Mouse (Mus musculus): Measurements from ENCODE around the gene Pnkd. TPM values are rescaled to one million over a fixed set of nuclear protein-coding genes. Genes with fewer than 3 reads are reported as not detected.

Gene Pnkd
- total and polyA plus RNA-seq, 3 experiments: 45.5 to 318 (median 154) TPM

- Histone ChIP-seq H3K27me3 (replicated peaks) (no peaks in the 10 kb centered on the region), H3K9ac (ENCODE audit: insufficient read depth, low read depth) (peak overlapping the region; percentile 46), H3K4me3 (replicated peaks in 1 of 3; ENCODE audit: low read depth in 2 of 3, low read length in 2 of 3, poor library complexity in 1 of 3) (peak overlapping the region; percentile 45 to 59 (median 56)), H3K4me2 (ENCODE audit: insufficient read depth, low read depth, poor library complexity, severe bottlenecking) (peak overlapping the region; percentile 39), H3K4me1 (ENCODE audit: control insufficient read depth in 1 of 2, insufficient read depth in 2 of 2) (peaks cover 59 to 88% of the 10 kb centered on the region in 2 experiments), H3K9me3 (replicated peaks; ENCODE audit: low read length) (no peaks in the 10 kb centered on the region), H3K27ac (ENCODE audit: insufficient read depth, low read depth) (peak overlapping the region; percentile 100), H3K36me3 (replicated peaks in 1 of 2; ENCODE audit: control insufficient read depth in 1 of 2, insufficient read depth in 1 of 2, low read length in 1 of 2) (peaks cover 79 to 85% of the 10 kb centered on the region in 2 experiments), H3K79me2 (replicated peaks; ENCODE audit: control insufficient read depth, extremely low read depth, insufficient read depth, poor library complexity, severe bottlenecking) (peaks cover 26% of the 10 kb centered on the region)
- DNase-seq (ENCODE audit: extremely low read depth): peak; percentile 90
- dilution Hi-C loops (cut with MboI; ENCODE audit: extremely low pct_ligation_motif_present, extremely low pct_unique_long_range_greater_than_20kb, low sequenced_read_pairs) (no loop called here), in situ Hi-C loops (cut with MboI; ENCODE audit: low pct_ligation_motif_present, low pct_unique_long_range_greater_than_20kb, low sequenced_read_pairs) (no loop called here)
- TF ChIP-seq SIN3A (IDR thresholded peaks at IDR 0.05; ENCODE audit: low read length): peak; percentile 84
- no peak for TF ChIP-seq ZKSCAN1 (IDR thresholded peaks at IDR 0.05; ENCODE audit: borderline replicate concordance, low read depth, low read length)
- TF ChIP-seq MAX (IDR thresholded peaks at IDR 0.05; ENCODE audit: low read length): peak; percentile 62; the same call in 1 of the 2 replicates
- 0 out of 2 replicates have a peak, but pooled peaks have one; percentile 48 for TF ChIP-seq NELFE (IDR thresholded peaks at IDR 0.05; ENCODE audit: low read depth, low read length)
- TF ChIP-seq MEF2A (IDR thresholded peaks at IDR 0.05; ENCODE audit: borderline replicate concordance, low read depth, low read length): peak; percentile 83
- TF ChIP-seq MAFK (IDR thresholded peaks at IDR 0.05; ENCODE audit: insufficient replicate concordance, low read length): no peak; the same call in 1 of the 2 replicates
- TF ChIP-seq KAT2A (IDR thresholded peaks at IDR 0.05; ENCODE audit: insufficient replicate concordance, low read length): no peak
- TF ChIP-seq MXI1 (IDR thresholded peaks at IDR 0.05; ENCODE audit: low read depth, low read length): peak; percentile 70; the same call in 1 of the 2 replicates
- 0 out of 2 replicates have a peak, but pooled peaks have one; percentile 49 for TF ChIP-seq TBP (conservative IDR thresholded peaks at IDR 0.05; ENCODE audit: low read depth, low read length)
- no peak for TF ChIP-seq POLR2AphosphoS2 (IDR thresholded peaks at IDR 0.05; ENCODE audit: low read depth, low read length)
- TF ChIP-seq EP300 (IDR thresholded peaks at IDR 0.05; ENCODE audit: low read length): peak; percentile 87
- TF ChIP-seq ZNF384 (IDR thresholded peaks at IDR 0.05; ENCODE audit: low read depth, low read length): no peak; the same call in 1 of the 2 replicates
- peak; percentile 85 for TF ChIP-seq MAZ (IDR thresholded peaks at IDR 0.05; ENCODE audit: low read depth, low read length)
- TF ChIP-seq TCF12 (IDR thresholded peaks at IDR 0.05; ENCODE audit: low read depth, low read length): peak; percentile 90
- no peak for TF ChIP-seq JUN (IDR thresholded peaks at IDR 0.05; ENCODE audit: insufficient read depth, low read depth, low read length)
- 0 out of 2 replicates have a peak, but pooled peaks have one; percentile 35 for TF ChIP-seq RCOR1 (conservative IDR thresholded peaks at IDR 0.05; ENCODE audit: low read depth, low read length)
- peak; percentile 27; the same call in 1 of the 2 replicates for TF ChIP-seq ELF1 (IDR thresholded peaks at IDR 0.05; ENCODE audit: low read depth, low read length)
- no peak for TF ChIP-seq USF2 (conservative IDR thresholded peaks at IDR 0.05; ENCODE audit: low read depth, low read length)
- peak; percentile 76 for TF ChIP-seq ETS1 (conservative IDR thresholded peaks at IDR 0.05; ENCODE audit: low read depth, low read length)
- TF ChIP-seq CHD2 (IDR thresholded peaks at IDR 0.05; ENCODE audit: low read length): peak; percentile 92
- no peak for TF ChIP-seq CTCF (conservative IDR thresholded peaks at IDR 0.05 in 1 of 2, IDR thresholded peaks at IDR 0.05 in 1 of 2; ENCODE audit: low read depth in 2 of 2, low read length in 2 of 2)
- 0 out of 2 replicates have a peak, but pooled peaks have one; percentile 2 for TF ChIP-seq SMC3 (IDR thresholded peaks at IDR 0.05; ENCODE audit: low read depth, low read length)
- TF ChIP-seq ZC3H11A (IDR thresholded peaks at IDR 0.05; ENCODE audit: low read depth, low read length): no peak
- no peak for TF ChIP-seq GABPA (IDR thresholded peaks at IDR 0.05; ENCODE audit: insufficient replicate concordance, low read depth, low read length)
- TF ChIP-seq USF1 (IDR thresholded peaks at IDR 0.05; ENCODE audit: low read depth, low read length): no peak
- peak; percentile 91 for TF ChIP-seq BHLHE40 (IDR thresholded peaks at IDR 0.05; ENCODE audit: low read depth, low read length)
- TF ChIP-seq HCFC1 (IDR thresholded peaks at IDR 0.05; ENCODE audit: low read depth, low read length): peak; percentile 24; the same call in 1 of the 2 replicates
- 0 out of 2 replicates have a peak, but pooled peaks have one; percentile 20 for TF ChIP-seq JUND (conservative IDR thresholded peaks at IDR 0.05; ENCODE audit: low read depth, low read length)
- no peak for TF ChIP-seq E2F4 (IDR thresholded peaks at IDR 0.05; ENCODE audit: insufficient replicate concordance, low read depth, low read length)
- TF ChIP-seq PAX5 (IDR thresholded peaks at IDR 0.05; ENCODE audit: low read length): no peak
- TF ChIP-seq UBTF (IDR thresholded peaks at IDR 0.05; ENCODE audit: low read depth, low read length): peak; percentile 61; the same call in 1 of the 2 replicates
- peak; percentile 58; the same call in 1 of the 2 replicates for TF ChIP-seq MYC (IDR thresholded peaks at IDR 0.05; ENCODE audit: low read depth, low read length)
- peak; percentile 22; the same call in 1 of the 2 replicates for TF ChIP-seq ZMIZ1 (IDR thresholded peaks at IDR 0.05; ENCODE audit: low read depth, low read length)
- TF ChIP-seq POLR2A (IDR thresholded peaks at IDR 0.05; ENCODE audit: low read depth, low read length): peak; percentile 50
- no peak for TF ChIP-seq NRF1 (IDR thresholded peaks at IDR 0.05; ENCODE audit: low read depth, low read length)
- TF ChIP-seq CHD1 (IDR thresholded peaks at IDR 0.05; ENCODE audit: low read depth, low read length): no peak
- peak; percentile 82 for TF ChIP-seq IRF4 (IDR thresholded peaks at IDR 0.05; ENCODE audit: low read depth, low read length)
- TF ChIP-seq RAD21 (IDR thresholded peaks at IDR 0.05; ENCODE audit: low read depth, low read length): no peak
These were observed 66.5 kb downstream of the Pnkd start for GRCm38 (mm10) chr1:74351185-74351769.
